8 mouse cellular contexts compared by ENCODE assay signal in the genomic region with DNA sequence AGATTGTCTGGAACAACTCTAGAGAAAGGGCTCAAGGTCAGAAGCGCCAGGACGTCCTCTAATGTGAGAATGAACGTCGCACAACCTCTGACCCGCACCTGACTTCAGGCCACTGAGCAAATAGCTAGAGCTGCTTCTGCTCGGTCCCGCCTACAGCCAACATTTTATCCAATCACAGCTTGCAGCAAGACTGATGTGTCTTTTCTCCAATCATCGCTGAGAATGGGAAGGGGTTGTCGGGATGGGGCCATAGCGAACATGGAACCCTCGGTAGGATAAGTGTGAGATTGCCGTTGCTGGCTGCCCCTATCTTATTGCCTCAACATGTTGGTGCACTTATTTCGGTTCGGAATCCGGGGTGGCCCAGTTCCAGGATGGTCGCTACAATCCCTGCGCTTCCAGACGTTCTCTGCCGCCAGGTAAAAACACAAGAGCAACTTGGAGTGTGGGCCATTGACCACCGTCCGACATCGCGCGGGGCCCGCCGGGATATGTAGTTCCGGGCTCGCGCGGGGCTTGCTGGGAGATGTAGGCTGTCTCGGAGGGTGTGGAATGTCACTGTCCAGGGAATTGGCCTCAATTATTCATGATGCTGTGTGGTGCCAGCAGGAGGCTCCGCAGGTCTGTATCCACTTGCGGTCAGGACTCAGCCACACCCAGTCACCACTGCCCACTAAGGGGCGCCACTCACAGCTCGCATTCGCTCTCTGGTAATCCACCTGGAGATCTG. TPM values are rescaled to one million over a fixed set of nuclear protein-coding genes. Genes with fewer than 3 reads are reported as not detected.
DNase-seq lines count a peak whose midpoint lies in the region; ATAC-seq and TF ChIP-seq lines count a peak whose summit lies in the region.

No protein-coding gene starts in this region.

- peak; percentile 89 for ATAC-seq in G1E (ENCODE audit: extremely low read depth, insufficient number of reproducible peaks, low FRiP score, poor library complexity, severe bottlenecking)
- peak; percentile 98 for ATAC-seq in forebrain, embryonic 16.5 days
- ATAC-seq in lung, embryonic 14.5 days (ENCODE audit: insufficient read depth), result peak; percentile 98

- peak overlapping the region; percentile 73 for H3K9ac ChIP-seq in forebrain, embryonic 16.5 days (replicated peaks; ENCODE audit: low read depth, low read length)
- H3K9ac ChIP-seq in lung, embryonic 14.5 days, result peak overlapping the region; percentile 47

- H3K4me2 ChIP-seq in forebrain, embryonic 16.5 days (ENCODE audit: low read length), result peak overlapping the region; percentile 64
- peak overlapping the region; percentile 72 for H3K4me2 ChIP-seq in lung, embryonic 14.5 days

- 1% methylated on average over 36 of the region's 36 CpGs for WGBS in forebrain, embryonic 16.5 days
- under 1% methylated on average over 36 of the region's 36 CpGs for WGBS in lung, embryonic 14.5 days
- WGBS in olfactory bulb, adult 2 months, result under 1% methylated on average over 36 of the region's 36 CpGs
- 3% methylated on average over 36 of the region's 36 CpGs for WGBS in thymus, adult 2 months

- H3K27me3 ChIP-seq in G1E (ENCODE audit: insufficient read depth, low read length), result no peaks in the 10 kb centered on the region
- H3K27me3 ChIP-seq in forebrain, embryonic 16.5 days (replicated peaks; ENCODE audit: control insufficient read depth, insufficient read depth, low read length), result peaks cover 3% of the 10 kb centered on the region; the same call in 1 of the 2 replicates
- no peaks in the 10 kb centered on the region for H3K27me3 ChIP-seq in lung, embryonic 14.5 days (ENCODE audit: insufficient read depth, low read length)
- H3K27me3 ChIP-seq in thymus, adult 2 months (ENCODE audit: control insufficient read depth, insufficient read depth, low read length), result no peaks in the 10 kb centered on the region

- H3K4me3 ChIP-seq in G1E (ENCODE audit: low read depth, low read length), result peak overlapping the region; percentile 76
- H3K4me3 ChIP-seq in forebrain, embryonic 16.5 days (replicated peaks; ENCODE audit: low read length), result peak overlapping the region; percentile 76
- peak overlapping the region; percentile 88 for H3K4me3 ChIP-seq in layer of hippocampus, adult 2 months
- H3K4me3 ChIP-seq in lung, embryonic 14.5 days (ENCODE audit: low read depth, low read length), result peak overlapping the region; percentile 54
- peak overlapping the region; percentile 77 for H3K4me3 ChIP-seq in olfactory bulb, adult 2 months (ENCODE audit: insufficient read depth, low read depth, low read length)
- peak overlapping the region; percentile 77 for H3K4me3 ChIP-seq in thymus, adult 2 months (ENCODE audit: control insufficient read depth, insufficient read depth, low read length)

- peaks cover 29% of the 10 kb centered on the region for H3K36me3 ChIP-seq in G1E (replicated peaks)
- H3K36me3 ChIP-seq in forebrain, embryonic 16.5 days (ENCODE audit: control insufficient read depth, insufficient read depth), result no peaks in the 10 kb centered on the region
- H3K36me3 ChIP-seq in lung, embryonic 14.5 days (ENCODE audit: insufficient read depth), result no peaks in the 10 kb centered on the region
- H3K36me3 ChIP-seq in thymus, adult 2 months (ENCODE audit: control insufficient read depth, insufficient read depth, low read length), result no peaks in the 10 kb centered on the region

- no peak for TF ChIP-seq CTCF in G1E (IDR thresholded peaks at IDR 0.05; ENCODE audit: low read depth, low read length)
- peak; percentile 83 for TF ChIP-seq CTCF in layer of hippocampus, adult 2 months (conservative IDR thresholded peaks at IDR 0.05)
- TF ChIP-seq CTCF in lung, embryonic 14.5 days (IDR thresholded peaks at IDR 0.05; ENCODE audit: low read depth), result peak; percentile 81
- peak; percentile 73 for TF ChIP-seq CTCF in olfactory bulb, adult 2 months (IDR thresholded peaks at IDR 0.05; ENCODE audit: insufficient read depth, low read depth, low read length)
- peak; percentile 80 for TF ChIP-seq CTCF in thymus, adult 2 months (IDR thresholded peaks at IDR 0.05; ENCODE audit: borderline replicate concordance, control insufficient read depth, extremely low read depth, insufficient read depth, low read length, poor library complexity)

- peak; percentile 51; the same call in 1 of the 2 replicates for TF ChIP-seq POLR2A in olfactory bulb, adult 2 months (IDR thresholded peaks at IDR 0.05; ENCODE audit: insufficient read depth, low read depth, low read length)
- no peak for TF ChIP-seq POLR2A in thymus, adult 2 months (IDR thresholded peaks at IDR 0.05; ENCODE audit: control insufficient read depth, extremely low read depth, insufficient read depth, low read length, poor library complexity)

- peak overlapping the region; percentile 84 for H3K27ac ChIP-seq in forebrain, embryonic 16.5 days (ENCODE audit: low read length)
- H3K27ac ChIP-seq in layer of hippocampus, adult 2 months, result peak overlapping the region; percentile 99
- H3K27ac ChIP-seq in lung, embryonic 14.5 days (ENCODE audit: low read depth), result peak overlapping the region; percentile 65; the same call in 1 of the 2 replicates
- H3K27ac ChIP-seq in olfactory bulb, adult 2 months (ENCODE audit: insufficient read depth, low read depth, low read length), result peak overlapping the region; percentile 95
- peak overlapping the region; percentile 79 for H3K27ac ChIP-seq in thymus, adult 2 months (ENCODE audit: control insufficient read depth, insufficient read depth, low read length)

- peak; percentile 99 for DNase-seq in G1E (ENCODE audit: low spot score)
- peak; percentile 97 to 98 for DNase-seq in cerebellum, adult 18-20 months
- DNase-seq in heart, postnatal 36 days, result peak; percentile 93 to 95
- DNase-seq in layer of hippocampus, adult 2 months (ENCODE audit: low spot score in 2 of 2), result peak; percentile 93 to 97
- DNase-seq in lung, embryonic 14.5 days, result peak; percentile 97
- DNase-seq in thymus, adult 2 months, result peak; percentile 94

- intact Hi-C loops in heart, postnatal 36 days (cut with DNase I), result no loop called here

- peaks cover 58% of the 10 kb centered on the region for H3K4me1 ChIP-seq in G1E (ENCODE audit: insufficient read depth, low read depth, low read length)
- H3K4me1 ChIP-seq in forebrain, embryonic 16.5 days (replicated peaks; ENCODE audit: control insufficient read depth, insufficient read depth, low read length), result peaks cover 7% of the 10 kb centered on the region
- no peaks in the 10 kb centered on the region for H3K4me1 ChIP-seq in lung, embryonic 14.5 days (ENCODE audit: insufficient read depth)
- H3K4me1 ChIP-seq in olfactory bulb, adult 2 months (ENCODE audit: control insufficient read depth, insufficient read depth, low read length), result no peaks in the 10 kb centered on the region
- H3K4me1 ChIP-seq in thymus, adult 2 months (replicated peaks; ENCODE audit: control insufficient read depth, insufficient read depth, low read length), result peaks cover 6% of the 10 kb centered on the region

- H3K9me3 ChIP-seq in G1E (replicated peaks), result no peaks in the 10 kb centered on the region
- no peaks in the 10 kb centered on the region for H3K9me3 ChIP-seq in forebrain, embryonic 16.5 days (ENCODE audit: control insufficient read depth, low read length)
- no peaks in the 10 kb centered on the region for H3K9me3 ChIP-seq in lung, embryonic 14.5 days (ENCODE audit: low read depth, low read length)

RNA-seq across cellular contexts. Expression of a gene that starts 0.9 kb away (rescaled TPM):
- total RNA-seq in G1E (2014; fragmentation: Nextera tagmentation), result 13.5 and 17.7 TPM in 2 replicates
- total RNA-seq in G1E (2017), result 15.4 and 20.4 TPM in 2 replicates
- polyA plus RNA-seq in G1E (2012), result 43.6 and 44.0 TPM in 2 replicates
- 46.1 and 58.1 TPM in 2 replicates for polyA plus RNA-seq in forebrain, embryonic 16.5 days (2015; fragmentation: Nextera tagmentation; extraction: Ambion mirVana)
- total RNA-seq in heart, postnatal 36 days (2021), result 10 to 100 TPM; 83.7 to 84.9 TPM
- 10 to 100 TPM; 50.8 to 57.0 TPM for total RNA-seq in layer of hippocampus, adult 2 months (2021)
- 39.4 and 43.5 TPM in 2 replicates for polyA plus RNA-seq in lung, embryonic 14.5 days (2014; fragmentation: Nextera tagmentation; extraction: Ambion mirVana)
- polyA plus RNA-seq in olfactory bulb, adult 2 months (2012; ENCODE audit: insufficient read depth, insufficient read length, low replicate concordance, missing spikeins), result not detected in 2 replicates
- polyA plus RNA-seq in thymus, adult 2 months (2012; rRNA removed), result 78.2 and 85.0 TPM in 2 replicates

RNA-seq across cellular contexts. Expression of a gene that starts 2.4 kb away (rescaled TPM):
- total RNA-seq in G1E (2014; fragmentation: Nextera tagmentation) (not detected in 2 replicates), G1E (2017) (0.06 and 0.11 TPM in 2 replicates)
- 0.15 TPM in 2 replicates for polyA plus RNA-seq in G1E (2012)
- 1.8 and 1.9 TPM in 2 replicates for polyA plus RNA-seq in forebrain, embryonic 16.5 days (2015; fragmentation: Nextera tagmentation; extraction: Ambion mirVana)
- total RNA-seq in heart, postnatal 36 days (2021), result under 1 TPM; 0.27 to 0.75 TPM
- total RNA-seq in layer of hippocampus, adult 2 months (2021), result 1 to 10 TPM; 3.0 to 3.2 TPM
- polyA plus RNA-seq in lung, embryonic 14.5 days (2014; fragmentation: Nextera tagmentation; extraction: Ambion mirVana), result 0.53 and 0.71 TPM in 2 replicates
- polyA plus RNA-seq in olfactory bulb, adult 2 months (2012; ENCODE audit: insufficient read depth, insufficient read length, low replicate concordance, missing spikeins), result not detected in 2 replicates
- polyA plus RNA-seq in thymus, adult 2 months (2012; rRNA removed), result 6.8 and 8.1 TPM in 2 replicates

RNA-seq across cellular contexts. Expression of a gene that starts 18.9 kb away (rescaled TPM):
- not detected in 2 replicates for total RNA-seq in G1E (2014; fragmentation: Nextera tagmentation)
- 0.05 TPM in 1 of 2 replicates, not detected in the other for total RNA-seq in G1E (2017)
- polyA plus RNA-seq in G1E (2012), result 0.06 TPM in 1 of 2 replicates, not detected in the other
- polyA plus RNA-seq in forebrain, embryonic 16.5 days (2015; fragmentation: Nextera tagmentation; extraction: Ambion mirVana), result 0.14 and 0.36 TPM in 2 replicates
- not detected for total RNA-seq in heart, postnatal 36 days (2021)
- total RNA-seq in layer of hippocampus, adult 2 months (2021), result under 1 TPM; 0.20 to 0.39 TPM
- polyA plus RNA-seq in lung, embryonic 14.5 days (2014; fragmentation: Nextera tagmentation; extraction: Ambion mirVana), result not detected in 2 replicates
- polyA plus RNA-seq in olfactory bulb, adult 2 months (2012; ENCODE audit: insufficient read depth, insufficient read length, low replicate concordance, missing spikeins), result not detected in 2 replicates
- polyA plus RNA-seq in thymus, adult 2 months (2012; rRNA removed), result 2.1 and 2.6 TPM in 2 replicates

RNA-seq across cellular contexts. Expression of a gene that starts 29.0 kb away (rescaled TPM):
- total RNA-seq in G1E (2014; fragmentation: Nextera tagmentation) (14.3 and 19.1 TPM in 2 replicates), G1E (2017) (26.6 and 28.1 TPM in 2 replicates)
- 9.8 and 12.7 TPM in 2 replicates for polyA plus RNA-seq in G1E (2012)
- 106 and 127 TPM in 2 replicates for polyA plus RNA-seq in forebrain, embryonic 16.5 days (2015; fragmentation: Nextera tagmentation; extraction: Ambion mirVana)
- 10 to 100 TPM; 22.5 to 23.0 TPM for total RNA-seq in heart, postnatal 36 days (2021)
- total RNA-seq in layer of hippocampus, adult 2 months (2021), result 100 to 1,000 TPM; 118 to 136 TPM
- 33.6 and 35.5 TPM in 2 replicates for polyA plus RNA-seq in lung, embryonic 14.5 days (2014; fragmentation: Nextera tagmentation; extraction: Ambion mirVana)
- polyA plus RNA-seq in olfactory bulb, adult 2 months (2012; ENCODE audit: insufficient read depth, insufficient read length, low replicate concordance, missing spikeins), result not detected in 2 replicates
- polyA plus RNA-seq in thymus, adult 2 months (2012; rRNA removed), result 62.3 and 87.0 TPM in 2 replicates

RNA-seq across cellular contexts. Expression of a gene that starts 29.3 kb away (rescaled TPM):
- total RNA-seq in G1E (2014; fragmentation: Nextera tagmentation) (24.7 and 42.1 TPM in 2 replicates), G1E (2017) (25.5 and 30.5 TPM in 2 replicates)
- 17.4 and 20.0 TPM in 2 replicates for polyA plus RNA-seq in G1E (2012)
- 19.1 and 23.9 TPM in 2 replicates for polyA plus RNA-seq in forebrain, embryonic 16.5 days (2015; fragmentation: Nextera tagmentation; extraction: Ambion mirVana)
- total RNA-seq in heart, postnatal 36 days (2021), result 10 to 100 TPM; 29.2 to 35.1 TPM
- 10 to 100 TPM; 32.5 to 37.6 TPM for total RNA-seq in layer of hippocampus, adult 2 months (2021)
- 29.9 and 35.5 TPM in 2 replicates for polyA plus RNA-seq in lung, embryonic 14.5 days (2014; fragmentation: Nextera tagmentation; extraction: Ambion mirVana)
- polyA plus RNA-seq in olfactory bulb, adult 2 months (2012; ENCODE audit: insufficient read depth, insufficient read length, low replicate concordance, missing spikeins), result not detected in 2 replicates
- 116 and 118 TPM in 2 replicates for polyA plus RNA-seq in thymus, adult 2 months (2012; rRNA removed)

Comparison
In these comparisons a context has a peak if more than half of its experiments do, and no peak if none do; other contexts are left out.
1. Peak in every context shown above with its lines: DNase-seq, ATAC-seq, H3K4me3 ChIP-seq and H3K27ac ChIP-seq.
2. RNA of a gene that starts 0.9 kb away (polyA plus RNA-seq): 78.2 to 85.0 TPM in thymus, adult 2 months, 46.1 to 58.1 TPM in forebrain, embryonic 16.5 days, 43.6 to 44.0 TPM in G1E and 39.4 to 43.5 TPM in lung, embryonic 14.5 days; not detected in olfactory bulb, adult 2 months; every median in the first group is over 10 times any median in the second.